Mouse (Mus musculus) liver, adult 2 months (tissue): ENCODE measurements around the gene Lmbrd2.

Source experiments
- CTCF ChIP-seq: fragments of 200-500 bp; IDR thresholded peaks from 2 replicates; pipeline ENCODE4 v1.5.1; 2011; ENCODE audit warnings: low read depth, low read length, control low read depth
- POLR2A ChIP-seq: fragments of 200-500 bp; IDR thresholded peaks from 2 replicates; pipeline ENCODE4 v1.6.1; 2011; ENCODE audit warnings: low read length, control low read depth; ENCODE audit not compliant: insufficient read depth; ENCODE audit errors: extremely low read depth

DNA sequence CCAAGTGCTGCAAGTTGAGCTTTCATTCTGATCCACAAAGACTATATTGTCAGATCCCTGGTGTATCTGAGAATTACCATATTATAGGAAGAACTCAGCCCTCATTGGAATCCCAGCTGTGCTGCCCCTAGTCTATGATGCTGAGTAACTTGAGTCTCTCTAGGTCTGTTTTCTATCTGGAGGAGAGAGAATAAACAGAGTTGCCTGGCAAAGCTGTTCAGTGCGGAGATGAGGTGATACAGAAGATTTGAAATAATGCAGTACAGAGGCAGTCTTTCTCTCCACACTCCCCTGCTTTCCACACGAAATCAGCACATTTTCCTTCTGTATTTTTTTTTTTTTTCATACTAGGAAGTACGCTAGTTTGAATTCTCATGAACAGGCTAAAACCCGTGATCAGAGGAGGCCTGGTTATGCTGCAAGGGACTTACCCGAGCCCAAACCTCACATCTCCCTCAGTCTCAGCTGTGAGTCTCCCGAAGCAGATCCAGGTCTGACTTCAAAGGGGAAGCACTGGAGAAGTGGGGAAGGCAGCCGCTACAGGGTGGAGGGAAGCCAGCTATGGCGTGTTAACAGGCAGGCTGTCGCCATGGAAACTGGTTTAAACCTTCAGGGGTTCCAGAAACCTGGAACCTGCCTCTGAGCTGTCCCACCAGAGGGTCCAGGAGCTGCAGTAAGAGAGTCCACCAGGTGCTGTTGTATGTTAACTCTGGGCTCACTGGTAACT lies 9.4 kb upstream of the Lmbrd2 start:
- no peak for TF ChIP-seq CTCF
- TF ChIP-seq POLR2A = no peak
